1 mouse cellular context compared by ENCODE assay signal in the genomic region with DNA sequence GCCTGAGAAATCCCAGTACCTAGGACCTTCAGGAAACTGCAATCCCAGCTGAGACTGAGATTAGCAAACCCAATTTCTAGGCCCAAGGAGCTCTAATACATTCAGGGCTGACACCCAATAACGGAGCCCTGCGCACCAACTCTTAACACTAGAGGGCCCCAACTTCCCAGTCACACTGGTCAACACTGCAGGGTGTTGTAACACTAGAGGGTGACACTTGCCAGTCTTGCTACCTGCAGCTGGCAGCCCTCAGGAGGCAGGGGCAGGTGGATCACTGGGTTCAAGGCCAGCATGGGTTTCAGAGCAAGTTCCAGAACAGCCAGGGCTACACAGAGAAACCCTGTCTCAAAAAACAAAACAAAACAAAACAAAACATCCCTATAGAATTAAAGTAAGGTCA.
TF ChIP-seq lines count a peak whose summit lies in the region.

No protein-coding gene starts in this region.

TF ChIP-seq in CH12.LX, 34 proteins besides CTCF, POLR2A, EP300 and RAD21 (continued from another document):
- TF ChIP-seq NELFE (IDR thresholded peaks at IDR 0.05; ENCODE audit: low read depth, low read length) = peak; percentile 61; the same call in 1 of the 2 replicates
- TF ChIP-seq IRF4 (IDR thresholded peaks at IDR 0.05; ENCODE audit: low read depth, low read length) = 0 out of 2 replicates have a peak, but pooled peaks have one; percentile 19
- TF ChIP-seq NRF1 (IDR thresholded peaks at IDR 0.05; ENCODE audit: low read depth, low read length) = peak; percentile 42; the same call in 1 of the 2 replicates
